Mouse (Mus musculus) lung, postnatal 0 days (tissue): ENCODE data around the gene Cdc14b.

Experiments used
- CTCF ChIP-seq: IDR thresholded peaks from 2 replicates; pipeline ENCODE4 v1.5.1; 2016; ENCODE audit warnings: antibody characterized with exemption, mild to moderate bottlenecking
- EP300 ChIP-seq: IDR thresholded peaks from 2 replicates; pipeline ENCODE4 v1.6.1; 2016; ENCODE audit warnings: antibody characterized with exemption, mild to moderate bottlenecking, control low read depth

GRCm38 (mm10) chr13:64286321-64286720 lies 11.2 kb upstream of the Cdc14b start:
- TF ChIP-seq CTCF, result no peak
- TF ChIP-seq EP300, result no peak
